Mouse (Mus musculus) heart, adult 18-20 months (tissue): ENCODE measurements around the gene Lhfpl2. TPM values are rescaled to one million over a fixed set of nuclear protein-coding genes. Genes with fewer than 3 reads are reported as not detected.
A peak's percentile ranks its signal among the peaks of the same experiment; 100 is the strongest.

Source experiments
- DNase-seq, 2 experiments: peaks; one replicate each; pipeline ENCODE4 v3.0.0; 2021 to 2022; ENCODE audit warnings: mixed read lengths in 1 of 2
- total RNA-seq, 2 experiments: library from RNA; stranded (reverse); gene quantifications; 2 replicates each; pipeline ENCODE4 v1.2.3; 2021

The Lhfpl2 gene
- total RNA-seq, 2 experiments from 2014 or later = 2.8 to 3.1 TPM

DNA sequence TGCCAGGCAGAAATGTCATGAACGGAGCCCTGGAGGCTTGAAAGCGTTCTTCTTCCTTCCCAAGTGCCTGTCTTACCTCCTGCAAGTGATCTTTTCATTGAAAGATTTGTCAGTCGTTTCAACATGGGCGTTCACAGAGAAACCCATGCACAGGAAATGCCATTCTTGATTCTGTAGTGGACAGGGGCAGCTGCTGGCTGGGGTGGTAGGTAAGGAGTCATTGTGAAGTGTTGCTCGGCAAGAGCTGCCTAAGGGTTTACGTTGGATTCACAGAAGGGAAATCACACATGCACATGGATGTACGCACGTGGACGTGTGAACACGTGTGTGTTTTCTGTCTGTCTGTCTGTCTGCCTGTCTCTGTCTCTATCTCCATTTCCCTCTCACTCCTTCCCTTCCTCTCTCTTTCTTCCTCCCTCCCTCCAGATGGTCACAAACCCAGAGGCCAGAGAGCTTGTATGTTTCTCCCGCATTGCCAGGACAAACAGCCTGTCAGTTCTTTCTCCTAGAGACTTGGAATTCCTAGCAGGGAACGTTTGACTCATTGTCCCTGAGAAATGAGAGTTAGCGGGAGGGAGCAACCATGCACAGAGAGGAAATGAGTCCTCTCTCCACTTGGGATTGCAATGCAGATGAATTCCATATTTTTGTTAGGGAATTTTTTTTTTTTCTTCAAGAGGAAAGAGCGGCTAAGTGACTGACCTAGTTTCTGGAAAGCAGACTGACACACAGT lies 82.3 kb downstream of the Lhfpl2 start:
- DNase-seq = peak; percentile 53 to 71

- no peak for DNase-seq
Observed at GRCm38 (mm10) chr13:94140446-94140845, 82.8 kb downstream of the Lhfpl2 start.

DNA sequence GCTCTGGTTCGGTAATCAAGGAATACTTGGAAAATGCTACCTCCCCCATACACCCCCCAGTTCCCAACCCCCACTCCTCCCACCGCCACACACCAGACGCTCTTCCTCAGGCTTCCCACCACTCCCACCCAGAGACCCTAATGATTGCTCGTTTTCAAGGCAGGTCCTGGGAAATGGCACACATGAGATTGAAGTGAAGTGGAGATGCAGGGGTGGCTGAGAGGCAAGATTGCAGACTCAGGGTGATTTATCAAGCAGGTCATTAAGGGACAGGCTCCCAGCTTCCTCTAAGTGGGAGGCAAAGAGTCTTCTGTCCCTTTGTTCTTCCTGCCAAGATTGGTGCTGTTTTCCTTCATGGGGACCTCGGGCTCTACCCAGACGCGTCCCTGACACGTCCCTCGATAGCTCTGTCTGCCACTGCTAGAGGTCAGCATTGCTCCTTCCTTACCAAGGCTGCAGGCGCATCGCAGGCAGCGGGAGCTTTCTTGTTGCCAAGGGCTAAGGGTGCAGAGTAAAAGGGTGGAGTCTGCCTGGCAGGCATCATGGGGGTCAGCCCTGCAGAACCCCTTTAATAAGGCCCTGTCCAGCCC lies 85.6 kb downstream of the Lhfpl2 start:
- peak; percentile 46 to 48 for DNase-seq

GRCm38 (mm10) chr13:94144451-94144850 lies 86.9 kb downstream of the Lhfpl2 start:
- DNase-seq = no peak

DNA sequence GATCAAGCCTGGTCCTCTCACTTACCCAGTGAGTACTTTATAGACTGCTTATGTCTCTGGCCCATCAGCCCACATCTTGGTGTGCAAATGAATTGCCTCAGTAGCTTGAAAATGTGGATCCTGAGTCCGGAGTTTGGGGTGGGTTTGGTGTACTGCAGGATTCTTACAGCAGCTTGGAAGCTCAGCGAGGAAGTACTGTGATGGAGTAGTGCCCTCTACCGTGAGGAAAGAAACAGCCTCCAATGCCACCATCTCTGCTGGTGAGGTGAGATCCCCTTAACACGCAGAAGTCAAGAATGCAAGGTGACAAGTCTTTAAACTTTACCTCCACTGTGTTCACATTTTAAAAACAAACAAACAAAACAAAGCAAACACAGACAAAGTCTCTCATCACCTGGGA lies 89.7 kb downstream of the Lhfpl2 start:
- DNase-seq = peak; percentile 28 to 36

DNA sequence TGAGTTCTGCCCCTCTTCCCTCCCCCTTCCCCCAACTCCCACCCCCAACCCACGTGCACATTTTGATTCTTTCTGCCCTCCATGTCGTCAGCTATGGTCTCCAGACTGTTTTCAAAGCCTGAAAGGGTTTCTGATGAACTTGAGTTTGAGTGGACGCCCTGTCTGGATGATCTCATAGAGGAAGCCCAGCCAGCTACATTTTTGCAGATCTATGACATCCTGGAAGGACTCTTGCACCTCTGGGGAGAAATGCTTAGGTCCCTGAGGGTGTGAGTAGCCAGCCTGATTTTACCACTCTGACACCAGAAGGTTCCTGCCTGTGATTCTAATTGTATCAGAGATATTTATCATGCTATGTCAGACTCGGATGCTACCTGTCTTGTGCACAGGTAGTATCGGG lies 91.4 kb downstream of the Lhfpl2 start:
- DNase-seq = peak in 1 of 2 experiments; percentile 31

DNA sequence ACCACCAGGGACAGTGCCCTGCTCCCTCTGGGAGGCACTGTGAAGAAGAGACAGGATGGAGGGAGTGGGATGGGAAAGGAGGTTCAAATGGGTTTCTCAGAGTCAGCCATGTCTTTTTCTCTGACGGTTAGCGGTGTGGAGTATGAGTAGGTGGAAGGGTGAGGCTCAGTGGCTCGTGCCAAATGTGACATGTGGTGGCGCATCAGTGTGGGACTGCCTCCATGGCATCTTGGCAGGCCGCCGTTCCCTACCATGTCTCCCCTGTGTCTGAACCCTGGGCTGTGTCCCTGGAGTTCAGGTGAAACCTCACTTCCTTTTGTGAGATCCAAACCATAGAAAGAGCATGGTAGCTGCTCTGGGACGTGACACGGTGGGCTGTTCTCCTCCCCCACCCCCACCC lies 92.2 kb downstream of the Lhfpl2 start:
- no peak for DNase-seq

- no peak for DNase-seq
Observed at GRCm38 (mm10) chr13:94151308-94151707, 93.7 kb downstream of the Lhfpl2 start.

DNA sequence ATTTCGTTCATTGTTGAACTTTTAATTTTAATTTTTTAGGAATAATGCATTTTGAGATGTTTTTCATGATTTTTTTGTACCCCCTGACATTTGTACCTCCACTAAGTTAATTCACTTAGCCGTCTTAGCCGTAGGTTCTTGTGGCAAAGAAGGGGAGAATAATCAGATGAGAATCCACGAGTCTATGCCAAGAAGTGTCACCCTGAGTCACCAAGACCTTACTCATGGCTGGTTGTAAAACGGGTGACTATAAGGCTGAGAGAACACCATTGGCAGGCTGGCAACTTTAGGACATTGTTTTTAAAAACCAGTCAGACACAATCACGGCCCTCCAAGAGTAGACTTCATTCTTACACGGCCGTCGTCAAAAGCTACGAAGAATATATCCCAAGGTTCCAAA lies 95.2 kb downstream of the Lhfpl2 start:
- no peak for DNase-seq

- no peak for DNase-seq
Observed at GRCm38 (mm10) chr13:94153658-94154057, 96.1 kb downstream of the Lhfpl2 start.

- DNase-seq = peak in 1 of 2 experiments; percentile 51
Observed at GRCm38 (mm10) chr13:94154512-94155296, 97.1 kb downstream of the Lhfpl2 start.

GRCm38 (mm10) chr13:94155657-94156429 lies 98.2 kb downstream of the Lhfpl2 start:
- peak in 1 of 2 experiments; percentile 32 for DNase-seq

DNA sequence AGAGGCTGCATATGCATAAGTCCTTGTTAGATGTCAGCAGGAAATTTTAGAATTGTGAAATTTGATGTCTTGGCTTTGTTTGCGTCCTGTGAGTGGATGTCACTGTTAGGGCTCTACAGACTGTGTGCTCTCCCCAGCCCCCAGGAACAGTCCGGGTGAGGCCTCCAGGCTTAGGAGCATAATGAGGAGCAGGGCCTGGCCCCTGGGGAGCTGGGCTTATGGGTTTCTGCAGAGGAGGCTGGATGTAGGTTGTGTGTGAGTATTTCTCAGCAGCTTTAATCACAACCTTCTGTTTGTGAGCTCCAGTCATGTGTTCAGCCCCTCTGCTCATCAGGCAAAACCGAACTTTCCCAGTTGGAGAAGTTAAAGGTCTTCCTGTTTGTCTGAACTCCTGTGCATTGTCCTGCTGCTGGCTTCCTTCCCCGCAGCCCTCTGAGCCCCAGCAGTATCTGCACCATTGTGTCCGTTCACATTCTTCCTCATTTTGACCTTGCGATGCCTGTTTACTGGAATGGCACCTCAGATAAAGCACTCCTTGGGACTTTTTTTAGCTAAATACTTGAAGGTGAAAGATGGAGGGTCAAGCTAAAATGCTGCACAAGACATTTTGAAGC lies 101.4 kb downstream of the Lhfpl2 start:
- DNase-seq = no peak

DNA sequence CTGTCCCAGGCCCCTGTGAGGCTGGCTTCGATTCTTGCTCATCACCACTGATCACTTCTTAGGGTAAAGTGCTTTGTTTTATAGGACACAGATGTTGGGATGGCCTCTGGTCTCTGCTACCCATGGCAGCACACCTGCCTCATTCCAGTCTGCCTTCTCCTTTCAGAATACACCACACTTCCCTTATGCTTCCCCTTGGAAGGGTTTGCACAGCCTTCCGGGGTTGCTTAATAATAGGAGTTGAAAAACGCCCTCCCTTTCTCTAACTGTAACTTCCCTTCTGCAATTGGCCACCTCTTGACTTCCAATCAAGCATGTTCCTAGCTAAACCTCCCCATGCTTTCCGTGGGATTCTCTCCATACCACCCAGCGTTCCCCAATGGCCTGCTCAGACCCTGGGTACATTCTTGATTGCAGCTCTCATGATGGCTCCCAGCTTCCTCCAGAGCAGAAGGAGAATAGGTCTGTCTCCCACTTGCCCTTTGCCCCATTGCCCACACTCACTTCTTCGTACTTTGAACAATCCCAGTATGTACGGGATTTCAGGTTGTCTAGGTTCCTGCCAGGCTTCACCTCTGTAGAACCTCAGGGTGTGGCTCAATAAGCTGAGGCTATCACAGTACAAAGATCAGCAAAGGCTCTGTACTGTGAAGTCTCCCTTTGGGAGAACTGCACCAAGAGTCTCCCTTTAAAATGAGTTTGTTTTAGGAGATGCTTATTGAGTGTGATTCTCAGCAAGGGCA lies 102.1 kb downstream of the Lhfpl2 start:
- no peak for DNase-seq

DNA sequence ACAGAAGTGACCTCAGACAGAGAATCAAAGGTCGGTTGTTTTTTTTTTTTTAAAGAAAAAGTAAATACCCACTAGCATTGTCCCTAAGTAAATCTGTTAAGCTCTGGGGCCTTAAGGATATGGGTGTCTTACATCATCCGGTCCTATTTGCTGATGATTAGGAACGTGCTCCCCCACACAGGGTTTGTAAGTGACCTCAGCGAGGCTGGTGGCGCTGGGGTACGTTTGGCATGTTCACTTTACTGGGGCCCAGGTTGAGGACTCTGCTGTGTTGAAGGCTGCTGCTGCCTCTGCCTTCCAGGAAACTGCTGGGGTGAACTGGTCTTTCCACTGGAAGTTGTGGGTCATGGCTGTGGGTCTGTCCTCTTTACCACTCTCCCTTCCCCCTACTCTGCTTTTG lies 106.9 kb downstream of the Lhfpl2 start:
- DNase-seq = no peak

GRCm38 (mm10) chr13:94168319-94168718 lies 110.7 kb downstream of the Lhfpl2 start:
- DNase-seq = no peak

- no peak for DNase-seq
Observed at GRCm38 (mm10) chr13:94169325-94169916, 111.8 kb downstream of the Lhfpl2 start.

- DNase-seq = no peak
Observed at GRCm38 (mm10) chr13:94171612-94172011, 114.0 kb downstream of the Lhfpl2 start.

DNA sequence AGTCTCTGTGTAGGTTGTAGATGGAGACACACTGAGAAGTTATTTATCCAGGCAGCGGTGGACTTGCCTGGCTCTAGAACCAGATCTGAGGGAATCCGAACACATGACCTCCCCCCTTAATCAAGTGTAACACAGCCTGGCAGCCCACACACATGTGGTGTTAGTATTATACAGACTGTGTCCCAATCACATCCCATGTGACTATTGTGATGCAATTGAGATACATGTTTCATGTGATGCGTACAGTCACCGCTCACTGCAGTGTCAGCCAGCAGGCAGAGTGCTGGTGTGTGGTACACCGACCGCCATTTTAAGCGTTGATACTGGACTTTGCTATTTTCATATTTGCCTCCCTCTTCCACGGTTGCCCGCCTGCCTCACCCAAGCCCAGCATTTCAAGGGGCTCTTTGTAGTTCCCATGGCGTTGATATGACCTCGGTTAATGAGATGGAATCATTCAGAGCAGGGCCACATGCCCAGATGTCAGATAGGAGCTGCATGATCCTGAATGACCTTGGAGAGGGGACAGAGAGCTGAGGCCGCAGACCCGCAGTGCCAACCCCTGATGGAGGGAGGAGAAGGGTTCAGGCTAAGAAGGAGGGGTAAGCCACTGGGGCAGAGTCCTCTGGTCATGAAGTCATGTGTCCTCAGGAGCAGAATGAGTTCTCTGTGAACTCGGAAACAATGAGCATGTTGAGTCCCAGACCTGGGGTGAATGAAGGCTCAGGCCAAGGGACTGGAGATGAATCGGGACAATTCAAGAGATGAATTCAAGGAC lies 115.1 kb downstream of the Lhfpl2 start:
- DNase-seq = no peak
